Mouse (Mus musculus): ENCODE measurements around the gene Ankrd39.

GRCm38 (mm10) chr1:36559256-36559655 lies 12.0 kb upstream of the Ankrd39 start:
- TF ChIP-seq CTCF (conservative IDR thresholded peaks at IDR 0.05; ENCODE audit: low read length) (no peak), NANOG (IDR thresholded peaks at IDR 0.05; ENCODE audit: borderline replicate concordance, low read length) (no peak), POU5F1 (IDR thresholded peaks at IDR 0.05; ENCODE audit: borderline replicate concordance, low read length) (no peak)
